Mouse (Mus musculus) midbrain, postnatal 0 days (tissue): Measurements from ENCODE around the gene Ncoa3. TPM values are rescaled to one million over a fixed set of nuclear protein-coding genes. Genes with fewer than 3 reads are reported as not detected.
A peak's percentile ranks its signal among the peaks of the same experiment; 100 is the strongest.

Experiments used
- ATAC-seq: fragments of 200-750 bp; cut with Nextera tagmentation; 2 replicates; pipeline ENCODE4 v1.8.0; 2017; ENCODE audit warnings: moderate number of reproducible peaks, mild to moderate bottlenecking, moderate TSS enrichment, moderate library complexity; ENCODE audit not compliant: low FRiP score
- DNase-seq: peaks from one replicate; pipeline ENCODE4 v3.0.0-alpha.2; 2015; ENCODE audit warnings: low spot score
- H3K27ac ChIP-seq: fragments of 300-500 bp; sonication (generic); 2 replicates; pipeline ENCODE4 v1.5.1; 2014; ENCODE audit warnings: low read depth, mild to moderate bottlenecking, low read length, mixed read lengths
- H3K27me3 ChIP-seq: fragments of 300-500 bp; sonication (generic); 2 replicates; pipeline ENCODE4 v1.6.1; 2014; ENCODE audit warnings: low read length, control low read depth, mixed read lengths; ENCODE audit not compliant: insufficient read depth
- H3K36me3 ChIP-seq: fragments of 300-500 bp; sonication (generic); 2 replicates; pipeline ENCODE4 v1.6.1; 2014; ENCODE audit warnings: low read length, control low read depth, mixed read lengths; ENCODE audit not compliant: insufficient read depth
- H3K4me1 ChIP-seq: fragments of 300-500 bp; sonication (generic); 2 replicates; pipeline ENCODE4 v1.6.1; 2014; ENCODE audit warnings: mild to moderate bottlenecking, control low read depth, antibody characterized with exemption, low read length, mixed read lengths; ENCODE audit not compliant: insufficient read depth
- H3K4me2 ChIP-seq: fragments of 300-500 bp; sonication (generic); 2 replicates; pipeline ENCODE4 v1.6.1; 2014; ENCODE audit warnings: low read depth, mild to moderate bottlenecking, low read length, mixed read lengths; ENCODE audit not compliant: poor library complexity, severe bottlenecking
- H3K4me3 ChIP-seq: fragments of 300-500 bp; sonication (generic); 2 replicates; pipeline ENCODE4 v1.5.1; 2014; ENCODE audit warnings: low read depth, mild to moderate bottlenecking, low read length, moderate library complexity
- H3K9ac ChIP-seq: fragments of 300-500 bp; sonication (generic); replicated peaks from 2 replicates; pipeline ENCODE4 v1.6.1; 2014; ENCODE audit warnings: mild to moderate bottlenecking, low read length, moderate library complexity, mixed read lengths; ENCODE audit not compliant: poor library complexity, severe bottlenecking
- H3K9me3 ChIP-seq: fragments of 300-500 bp; sonication (generic); 2 replicates; pipeline ENCODE4 v1.6.1; 2016; ENCODE audit warnings: low read length, control low read depth
- CTCF ChIP-seq: IDR thresholded peaks from 2 replicates; pipeline ENCODE4 v1.5.1; 2016; ENCODE audit warnings: antibody characterized with exemption, mild to moderate bottlenecking
- WGBS: fragments of 180-500 bp; shearing (Covaris S2); extraction: QIAGEN DNeasy Blood & Tissue Kit; methylation state at CpG from one replicate; pipeline ENCODE4 v1.1.7; 2014; 5-methylcytosine and 5-hydroxymethylcytosine counted together
- polyA plus RNA-seq: library from polyadenylated mRNA; unstranded; fragments of >200 nt; fragmentation: Nextera tagmentation; extraction: Ambion mirVana; gene quantifications from 2 replicates; pipeline ENCODE4 v1.2.1, GENCODE M21; 2015
- total RNA-seq: library from RNA; depleted of rRNA; stranded (reverse); fragments of >200 nt; gene quantifications from 2 replicates; pipeline ENCODE4 v1.2.3, GENCODE M21; 2014

The Ncoa3 gene
- total and polyA plus RNA-seq, 2 experiments from 2014 or later: 14.9 to 40.9 TPM

DNA sequence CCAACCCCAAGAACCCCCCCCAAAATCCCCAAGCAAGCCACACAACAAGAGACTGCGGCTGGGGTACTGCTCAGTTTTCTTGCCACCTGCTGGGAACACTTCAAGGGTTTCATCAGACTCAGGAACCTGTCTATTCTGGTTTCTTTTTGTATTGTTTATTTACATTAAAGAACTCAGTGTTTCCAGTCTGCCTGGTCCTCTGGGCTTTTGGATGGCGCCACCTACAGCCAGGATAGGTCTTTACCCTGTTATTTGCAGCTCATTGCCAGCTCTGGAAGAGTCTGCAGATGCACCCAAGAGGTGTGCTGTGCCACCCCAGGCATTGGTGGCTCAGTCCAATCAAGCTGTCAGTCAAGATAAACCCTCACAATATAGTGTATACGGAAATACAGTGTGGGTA lies 43.3 kb downstream of the Ncoa3 start:
- Histone ChIP-seq H3K9ac (no peak overlapping the region), H3K4me3 (no peak overlapping the region), H3K27me3 (no peaks in the 10 kb centered on the region), H3K4me1 (peaks cover 6% of the 10 kb centered on the region; the same call in 1 of the 2 replicates), H3K9me3 (no peaks in the 10 kb centered on the region), H3K4me2 (no peak overlapping the region), H3K36me3 (peaks cover 3% of the 10 kb centered on the region; the same call in 1 of the 2 replicates), H3K27ac (no peak overlapping the region)
- TF ChIP-seq CTCF: peak; percentile 51
- ATAC-seq: no peak
- DNase-seq: peak; percentile 20
- 51% methylated on average over 3 of the region's 3 CpGs for WGBS

DNA sequence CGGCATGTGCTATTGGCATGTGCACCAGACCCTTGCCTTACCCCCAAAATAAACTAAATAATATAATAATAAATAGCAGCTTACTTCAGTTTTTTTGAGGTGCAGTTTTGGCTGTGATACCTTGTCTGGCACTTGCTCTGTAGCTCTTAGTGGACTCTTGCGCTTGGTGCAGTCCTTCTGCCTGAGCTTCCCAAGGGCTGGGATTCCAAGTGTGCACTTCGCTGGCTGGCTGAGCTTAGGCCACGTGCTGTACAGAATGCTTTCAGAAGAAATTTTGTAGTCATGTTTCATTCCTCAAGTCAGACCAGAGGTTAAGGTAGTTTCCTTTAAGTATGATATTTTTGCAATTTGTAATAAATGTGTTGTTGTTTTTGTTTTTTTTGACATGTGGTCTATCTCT lies 47.2 kb downstream of the Ncoa3 start:
- no peak overlapping the region for H3K9ac ChIP-seq
- no peaks in the 10 kb centered on the region for H3K9me3 ChIP-seq
- TF ChIP-seq CTCF: no peak
- DNase-seq (no peak), ATAC-seq (no peak)
- no peak overlapping the region for H3K4me3 ChIP-seq
- no peak overlapping the region for H3K27ac ChIP-seq
- H3K4me1 ChIP-seq: no peaks in the 10 kb centered on the region
- no peak overlapping the region for H3K4me2 ChIP-seq
- peaks cover 3% of the 10 kb centered on the region; the same call in 1 of the 2 replicates for H3K36me3 ChIP-seq
- WGBS: 91% methylated on average over 4 of the region's 4 CpGs
- H3K27me3 ChIP-seq: no peaks in the 10 kb centered on the region

DNA sequence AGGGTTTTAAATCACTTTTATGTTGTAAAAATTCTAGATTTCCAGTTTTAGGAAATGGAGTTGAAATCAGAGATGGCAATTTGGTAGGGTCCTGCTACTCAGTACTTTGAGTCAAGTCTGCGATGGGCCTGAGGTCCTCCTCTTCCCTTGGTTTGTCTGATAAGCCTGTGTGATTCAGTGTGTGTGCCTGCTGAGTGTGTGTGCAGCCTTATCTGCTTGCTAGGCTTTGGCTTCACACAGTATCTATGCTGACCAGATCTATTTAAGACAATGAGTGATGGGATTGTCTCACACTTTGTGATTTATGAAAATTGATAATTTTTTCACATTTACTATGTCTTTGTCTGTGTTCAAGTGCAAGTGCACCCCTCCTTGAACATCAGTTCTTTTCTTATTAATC lies 50.1 kb downstream of the Ncoa3 start:
- H3K36me3 ChIP-seq: 0 out of 2 replicates have a peak, but pooled peaks cover under 1% of the 10 kb centered on the region
- H3K9me3 ChIP-seq: no peaks in the 10 kb centered on the region
- H3K4me2 ChIP-seq: no peak overlapping the region
- H3K4me1 ChIP-seq: no peaks in the 10 kb centered on the region
- H3K27ac ChIP-seq: no peak overlapping the region
- H3K4me3 ChIP-seq: no peak overlapping the region
- 84% methylated on average over 1 of the region's 1 CpGs for WGBS
- no peak overlapping the region for H3K9ac ChIP-seq
- no peak for DNase-seq
- no peak for ATAC-seq
- no peaks in the 10 kb centered on the region for H3K27me3 ChIP-seq
- no peak for TF ChIP-seq CTCF

DNA sequence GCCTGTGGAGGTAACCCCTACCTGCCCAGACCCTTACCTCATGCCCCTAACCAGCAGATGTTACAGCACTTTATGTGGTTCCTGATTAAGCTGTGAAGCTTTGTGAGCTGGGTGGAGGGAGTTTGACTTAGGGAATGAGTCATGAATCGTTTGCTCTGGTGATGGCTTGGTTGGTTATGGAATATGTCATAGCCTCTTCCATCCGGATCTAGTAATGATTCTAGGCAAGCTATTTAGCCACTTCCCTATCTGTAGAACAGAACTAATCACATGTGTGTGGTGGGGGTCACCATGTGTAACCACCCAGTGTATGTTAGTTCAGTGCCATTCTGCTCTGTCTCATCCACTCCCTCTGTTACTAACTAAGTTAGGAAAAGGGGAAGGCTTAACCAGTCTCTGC lies 52.6 kb downstream of the Ncoa3 start:
- no peak overlapping the region for H3K9ac ChIP-seq
- H3K4me2 ChIP-seq: no peak overlapping the region
- no peaks in the 10 kb centered on the region for H3K4me1 ChIP-seq
- ATAC-seq (no peak), DNase-seq (no peak)
- TF ChIP-seq CTCF: no peak
- H3K9me3 ChIP-seq: no peaks in the 10 kb centered on the region
- peaks cover 14% of the 10 kb centered on the region for H3K36me3 ChIP-seq
- no peak overlapping the region for H3K4me3 ChIP-seq
- H3K27me3 ChIP-seq: no peaks in the 10 kb centered on the region
- 80% methylated on average over 2 of the region's 2 CpGs for WGBS
- no peak overlapping the region for H3K27ac ChIP-seq

DNA sequence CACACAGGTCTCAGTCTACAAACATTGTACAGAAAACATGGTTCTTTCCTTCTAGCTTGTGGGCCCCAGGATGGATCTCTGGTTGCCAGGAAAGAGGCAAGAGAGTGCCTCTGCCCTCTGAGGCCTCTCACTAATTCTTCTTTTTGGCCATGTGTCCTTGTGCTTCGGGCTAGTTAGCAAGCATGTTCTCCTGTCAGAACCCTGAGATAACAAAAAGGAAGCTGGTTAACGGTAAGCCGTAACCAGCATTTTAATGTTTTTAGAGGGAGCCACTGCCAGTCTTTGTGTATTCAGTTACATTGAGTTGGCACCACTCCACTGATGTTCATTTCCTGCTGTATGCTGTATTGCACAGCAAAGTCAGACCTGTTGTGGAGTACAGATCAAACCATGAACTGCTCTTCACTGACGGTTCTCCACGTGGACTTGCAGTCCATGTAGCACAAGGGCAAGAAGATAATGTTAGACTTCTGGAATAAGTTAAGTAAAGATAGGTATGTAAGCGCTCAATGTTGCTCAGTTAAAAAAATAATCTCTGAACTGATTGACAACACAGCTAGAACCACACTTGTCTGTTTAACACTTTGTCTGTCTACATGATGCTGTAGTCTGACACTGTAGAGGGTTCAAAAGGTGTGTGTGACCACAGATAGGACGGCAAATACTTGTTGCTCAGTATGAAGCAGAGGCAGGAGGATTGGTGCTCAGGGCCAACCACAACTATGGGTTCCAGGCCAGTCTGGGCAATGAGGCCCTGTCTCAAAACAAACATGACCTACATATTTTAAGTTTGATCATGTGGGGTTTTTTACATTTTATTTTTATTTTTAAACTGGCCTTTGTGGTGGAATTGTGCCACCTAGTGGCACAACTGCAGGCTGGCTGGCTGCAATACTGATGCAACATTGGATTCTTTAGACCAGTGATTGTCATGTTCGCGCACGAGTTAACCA lies 53.4 kb downstream of the Ncoa3 start:
- no peaks in the 10 kb centered on the region for H3K4me1 ChIP-seq
- no peak overlapping the region for H3K9ac ChIP-seq
- TF ChIP-seq CTCF: peak; percentile 88
- WGBS: 61% methylated on average over 10 of the region's 10 CpGs
- H3K9me3 ChIP-seq: no peaks in the 10 kb centered on the region
- H3K27ac ChIP-seq: no peak overlapping the region
- DNase-seq (peak; percentile 53), ATAC-seq (no peak)
- H3K4me3 ChIP-seq: no peak overlapping the region
- H3K4me2 ChIP-seq: no peak overlapping the region
- H3K27me3 ChIP-seq: no peaks in the 10 kb centered on the region
- H3K36me3 ChIP-seq: peaks cover 21% of the 10 kb centered on the region

DNA sequence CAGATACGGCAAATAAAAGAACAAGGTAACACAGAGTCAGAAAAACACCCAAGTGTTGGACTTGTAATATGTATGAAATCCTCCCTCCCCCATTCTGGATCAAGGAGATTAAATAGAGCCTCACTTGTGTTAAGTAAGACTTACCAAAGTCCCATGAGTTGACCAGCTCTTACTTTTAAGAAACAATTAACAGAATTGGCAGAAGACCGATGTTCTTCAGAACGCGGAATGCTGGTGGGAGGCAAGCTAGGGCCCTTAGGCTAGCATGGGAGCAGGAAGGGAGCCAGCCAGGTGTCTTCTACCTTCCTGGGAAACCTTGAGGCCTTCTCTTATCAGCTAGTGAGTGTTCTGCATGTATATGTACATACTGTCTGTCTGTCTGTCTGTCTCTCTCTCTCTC lies 55.5 kb downstream of the Ncoa3 start:
- Histone ChIP-seq H3K9me3 (no peaks in the 10 kb centered on the region), H3K4me3 (no peak overlapping the region), H3K36me3 (peaks cover 40% of the 10 kb centered on the region), H3K4me1 (no peaks in the 10 kb centered on the region), H3K27ac (no peak overlapping the region), H3K9ac (no peak overlapping the region), H3K4me2 (no peak overlapping the region), H3K27me3 (no peaks in the 10 kb centered on the region)
- DNase-seq (no peak), ATAC-seq (no peak)
- TF ChIP-seq CTCF: no peak
- 95% methylated on average over 4 of the region's 4 CpGs for WGBS
